Mouse (Mus musculus): ENCODE results near the gene Trpv1. TPM values are rescaled to one million over a fixed set of nuclear protein-coding genes. Genes with fewer than 3 reads are reported as not detected.

Gene Trpv1
- total and polyA plus RNA-seq, 3 experiments: not detected

- H3K79me2 ChIP-seq (ENCODE audit: control insufficient read depth, insufficient read depth, low read length, poor library complexity): no peaks in the 10 kb centered on the region
- H3K9me3 ChIP-seq (replicated peaks; ENCODE audit: insufficient read depth, low read length): no peaks in the 10 kb centered on the region
- H3K4me1 ChIP-seq (ENCODE audit: control insufficient read depth in 1 of 2, insufficient read depth in 2 of 2, low read length in 2 of 2): no peaks in the 10 kb centered on the region
- H3K27ac ChIP-seq (ENCODE audit: control insufficient read depth, low read depth, low read length): no peak overlapping the region
- no peaks in the 10 kb centered on the region for H3K36me3 ChIP-seq (ENCODE audit: control insufficient read depth in 1 of 2, insufficient read depth in 2 of 2, low read length in 2 of 2)
- DNase-seq (ENCODE audit: low read depth, low spot score): no peak
- TF ChIP-seq POLR2AphosphoS2 (IDR thresholded peaks at IDR 0.05; ENCODE audit: low read length) (no peak), ZNF384 (IDR thresholded peaks at IDR 0.05; ENCODE audit: low read depth, low read length) (no peak), KAT2A (conservative IDR thresholded peaks at IDR 0.05; ENCODE audit: low read depth, low read length) (no peak), ZMIZ1 (IDR thresholded peaks at IDR 0.05; ENCODE audit: low read depth, low read length) (no peak), RCOR1 (IDR thresholded peaks at IDR 0.05; ENCODE audit: low read depth, low read length) (no peak), GABPA (IDR thresholded peaks at IDR 0.05; ENCODE audit: low read depth, low read length) (no peak), CHD2 (IDR thresholded peaks at IDR 0.05; ENCODE audit: low read length) (no peak), MYC (IDR thresholded peaks at IDR 0.05; ENCODE audit: low read depth, low read length) (no peak), MAX (IDR thresholded peaks at IDR 0.05; ENCODE audit: low read length) (no peak), ELF1 (IDR thresholded peaks at IDR 0.05; ENCODE audit: low read depth, low read length) (no peak), TCF12 (IDR thresholded peaks at IDR 0.05; ENCODE audit: low read depth, low read length) (no peak), HCFC1 (IDR thresholded peaks at IDR 0.05; ENCODE audit: low read depth, low read length) (no peak)
- no peak overlapping the region for H3K9ac ChIP-seq (ENCODE audit: control insufficient read depth, low read depth, low read length, poor library complexity, severe bottlenecking)
- peaks cover 0 to 5% of the 10 kb centered on the region in 2 experiments; a peak in 1 of 4 replicates for H3K27me3 ChIP-seq (ENCODE audit: control insufficient read depth in 1 of 2, insufficient read depth in 2 of 2, low read length in 2 of 2)
- no peak overlapping the region for H3K4me3 ChIP-seq (ENCODE audit: control insufficient read depth in 1 of 2, insufficient read depth in 1 of 2, low read depth in 2 of 2, low read length in 2 of 2)
Observed at GRCm38 (mm10) chr11:73261385-73261784, 27.3 kb downstream of the Trpv1 start.

- Histone ChIP-seq H3K9ac (ENCODE audit: control insufficient read depth, low read depth, low read length, poor library complexity, severe bottlenecking) (no peak within 1 kb of the TSS), H3K27ac (ENCODE audit: control insufficient read depth, low read depth, low read length) (no peak within 1 kb of the TSS), H3K36me3 (ENCODE audit: control insufficient read depth in 1 of 2, insufficient read depth in 2 of 2, low read length in 2 of 2) (no peaks in the 10 kb centered on the region), H3K27me3 (ENCODE audit: control insufficient read depth in 1 of 2, insufficient read depth in 2 of 2, low read length in 2 of 2) (peaks cover 0 to 2% of the 10 kb centered on the region in 2 experiments; a peak in 2 of 4 replicates), H3K79me2 (ENCODE audit: control insufficient read depth, insufficient read depth, low read length, poor library complexity) (no peaks in the 10 kb centered on the region), H3K4me1 (ENCODE audit: control insufficient read depth in 1 of 2, insufficient read depth in 2 of 2, low read length in 2 of 2) (no peaks in the 10 kb centered on the region), H3K9me3 (replicated peaks; ENCODE audit: insufficient read depth, low read length) (no peaks in the 10 kb centered on the region), H3K4me3 (ENCODE audit: control insufficient read depth in 1 of 2, insufficient read depth in 1 of 2, low read depth in 2 of 2, low read length in 2 of 2) (no peak within 1 kb of the TSS)
- DNase-seq (ENCODE audit: low read depth, low spot score): no peak
- no peak for TF ChIP-seq CHD1 (IDR thresholded peaks at IDR 0.05; ENCODE audit: low read depth, low read length)
Observed at GRCm38 (mm10) chr11:73267267-73267666, 33.2 kb downstream of the Trpv1 start, which contains the start of gene Trpv3. TSS of gene Trpv3 (plus strand) at chr11:73267388.

- Histone ChIP-seq H3K4me1 (ENCODE audit: control insufficient read depth in 1 of 2, insufficient read depth in 2 of 2, low read length in 2 of 2) (no peaks in the 10 kb centered on the region), H3K9me3 (replicated peaks; ENCODE audit: insufficient read depth, low read length) (no peaks in the 10 kb centered on the region), H3K36me3 (ENCODE audit: control insufficient read depth in 1 of 2, insufficient read depth in 2 of 2, low read length in 2 of 2) (no peaks in the 10 kb centered on the region), H3K27me3 (ENCODE audit: control insufficient read depth in 1 of 2, insufficient read depth in 2 of 2, low read length in 2 of 2) (no peaks in the 10 kb centered on the region; a peak in 1 of 4 replicates), H3K27ac (ENCODE audit: control insufficient read depth, low read depth, low read length) (no peak overlapping the region), H3K9ac (ENCODE audit: control insufficient read depth, low read depth, low read length, poor library complexity, severe bottlenecking) (no peak overlapping the region), H3K79me2 (ENCODE audit: control insufficient read depth, insufficient read depth, low read length, poor library complexity) (no peaks in the 10 kb centered on the region), H3K4me3 (ENCODE audit: control insufficient read depth in 1 of 2, insufficient read depth in 1 of 2, low read depth in 2 of 2, low read length in 2 of 2) (no peak overlapping the region)
- no peak for TF ChIP-seq SIN3A (IDR thresholded peaks at IDR 0.05; ENCODE audit: low read length)
- no peak for TF ChIP-seq GATA1 (IDR thresholded peaks at IDR 0.05; ENCODE audit: low read depth, low read length)
- no peak for TF ChIP-seq HCFC1 (IDR thresholded peaks at IDR 0.05; ENCODE audit: low read depth, low read length)
- TF ChIP-seq POLR2AphosphoS5 (IDR thresholded peaks at IDR 0.05; ENCODE audit: borderline replicate concordance, low read depth, low read length): no peak
- no peak for TF ChIP-seq CTCF (IDR thresholded peaks at IDR 0.05 in 2 of 3, conservative IDR thresholded peaks at IDR 0.05 in 1 of 3; ENCODE audit: control insufficient read depth in 1 of 3, insufficient read depth in 1 of 3, low read depth in 2 of 3, low read length in 3 of 3, poor library complexity in 1 of 3, severe bottlenecking in 1 of 3)
- no peak for TF ChIP-seq POLR2A (IDR thresholded peaks at IDR 0.05; ENCODE audit: control insufficient read depth in 1 of 2, insufficient read depth in 1 of 2, low read depth in 1 of 2, low read length in 2 of 2, poor library complexity in 1 of 2)
- DNase-seq (ENCODE audit: low read depth, low spot score): no peak
Observed at GRCm38 (mm10) chr11:73274821-73275220, 40.7 kb downstream of the Trpv1 start.

Data from MEL (cell line).